Mouse (Mus musculus): ENCODE data around the gene Kctd12. TPM values are rescaled to one million over a fixed set of nuclear protein-coding genes. Genes with fewer than 3 reads are reported as not detected.

Gene Kctd12
- 6.4 and 7.0 TPM in 2 replicates for polyA plus RNA-seq (2015; fragmentation: Nextera tagmentation; extraction: Ambion mirVana)

- TF ChIP-seq CTCF (IDR thresholded peaks at IDR 0.05; ENCODE audit: low read depth), result peak; percentile 76
- peak within 1 kb of the TSS; percentile 64 for H3K4me3 ChIP-seq (ENCODE audit: low read depth, low read length)
- ATAC-seq, result peak; percentile 86
- peak within 1 kb of the TSS; percentile 80 for H3K27ac ChIP-seq (ENCODE audit: low read depth, low read length)
- H3K4me1 ChIP-seq (replicated peaks; ENCODE audit: control insufficient read depth, insufficient read depth, low read length), result peaks cover 7% of the 10 kb centered on the region; the same call in 1 of the 2 replicates
- H3K9me3 ChIP-seq (ENCODE audit: control insufficient read depth), result no peaks in the 10 kb centered on the region
- H3K9ac ChIP-seq (ENCODE audit: low read depth, low read length), result peak within 1 kb of the TSS; percentile 62
- H3K36me3 ChIP-seq (ENCODE audit: control insufficient read depth, insufficient read depth), result no peaks in the 10 kb centered on the region
- H3K4me2 ChIP-seq (replicated peaks; ENCODE audit: low read depth), result peak within 1 kb of the TSS; percentile 95
- peaks cover 7% of the 10 kb centered on the region; the same call in 1 of the 2 replicates for H3K27me3 ChIP-seq (replicated peaks; ENCODE audit: control insufficient read depth, insufficient read depth, low read length)
- 1% methylated on average over 55 of the region's 66 CpGs for WGBS
Observed at GRCm38 (mm10) chr14:102982627-102983540, at the start of gene Kctd12. Gene Kctd12 (minus strand): TSS chr14:102982637.

- no peak overlapping the region for H3K27ac ChIP-seq (ENCODE audit: low read depth, low read length)
- no peak overlapping the region for H3K4me3 ChIP-seq (ENCODE audit: low read depth, low read length)
- H3K36me3 ChIP-seq (ENCODE audit: control insufficient read depth, insufficient read depth), result no peaks in the 10 kb centered on the region
- H3K4me2 ChIP-seq (replicated peaks; ENCODE audit: low read depth), result no peak overlapping the region
- ATAC-seq, result no peak
- H3K9me3 ChIP-seq (ENCODE audit: control insufficient read depth), result no peaks in the 10 kb centered on the region
- 72% methylated on average over 2 of the region's 2 CpGs for WGBS
- H3K9ac ChIP-seq (ENCODE audit: low read depth, low read length), result no peak overlapping the region
- TF ChIP-seq CTCF (IDR thresholded peaks at IDR 0.05; ENCODE audit: low read depth), result no peak
- H3K4me1 ChIP-seq (replicated peaks; ENCODE audit: control insufficient read depth, insufficient read depth, low read length), result no peaks in the 10 kb centered on the region
- no peaks in the 10 kb centered on the region for H3K27me3 ChIP-seq (replicated peaks; ENCODE audit: control insufficient read depth, insufficient read depth, low read length)
Observed at GRCm38 (mm10) chr14:103029203-103029602, 46.8 kb upstream of the Kctd12 start.

GRCm38 (mm10) chr14:103020046-103020445 lies 37.6 kb upstream of the Kctd12 start:
- no peak for ATAC-seq
- H3K27me3 ChIP-seq (replicated peaks; ENCODE audit: control insufficient read depth, insufficient read depth, low read length), result no peaks in the 10 kb centered on the region
- no peaks in the 10 kb centered on the region for H3K4me1 ChIP-seq (replicated peaks; ENCODE audit: control insufficient read depth, insufficient read depth, low read length)
- no peak for TF ChIP-seq CTCF (IDR thresholded peaks at IDR 0.05; ENCODE audit: low read depth)
- WGBS, result 63% methylated on average over 2 of the region's 2 CpGs
- no peak overlapping the region for H3K4me2 ChIP-seq (replicated peaks; ENCODE audit: low read depth)
- no peak overlapping the region for H3K9ac ChIP-seq (ENCODE audit: low read depth, low read length)
- no peak overlapping the region for H3K4me3 ChIP-seq (ENCODE audit: low read depth, low read length)
- no peak overlapping the region for H3K27ac ChIP-seq (ENCODE audit: low read depth, low read length)
- H3K36me3 ChIP-seq (ENCODE audit: control insufficient read depth, insufficient read depth), result no peaks in the 10 kb centered on the region
- no peaks in the 10 kb centered on the region for H3K9me3 ChIP-seq (ENCODE audit: control insufficient read depth)

- H3K27me3 ChIP-seq (replicated peaks; ENCODE audit: control insufficient read depth, insufficient read depth, low read length), result no peaks in the 10 kb centered on the region
- no peaks in the 10 kb centered on the region for H3K36me3 ChIP-seq (ENCODE audit: control insufficient read depth, insufficient read depth)
- no peak for ATAC-seq
- no peaks in the 10 kb centered on the region for H3K9me3 ChIP-seq (ENCODE audit: control insufficient read depth)
- no peak overlapping the region for H3K27ac ChIP-seq (ENCODE audit: low read depth, low read length)
- WGBS, result 61% methylated on average over 5 of the region's 5 CpGs
- no peak overlapping the region for H3K4me3 ChIP-seq (ENCODE audit: low read depth, low read length)
- H3K4me1 ChIP-seq (replicated peaks; ENCODE audit: control insufficient read depth, insufficient read depth, low read length), result no peaks in the 10 kb centered on the region
- no peak overlapping the region for H3K9ac ChIP-seq (ENCODE audit: low read depth, low read length)
- TF ChIP-seq CTCF (IDR thresholded peaks at IDR 0.05; ENCODE audit: low read depth), result no peak
- H3K4me2 ChIP-seq (replicated peaks; ENCODE audit: low read depth), result no peak overlapping the region
Observed at GRCm38 (mm10) chr14:103017009-103017408, 34.6 kb upstream of the Kctd12 start.

GRCm38 (mm10) chr14:103012563-103013150 lies 30.2 kb upstream of the Kctd12 start:
- Histone ChIP-seq H3K27ac (ENCODE audit: low read depth, low read length) (no peak overlapping the region), H3K27me3 (replicated peaks; ENCODE audit: control insufficient read depth, insufficient read depth, low read length) (no peaks in the 10 kb centered on the region), H3K4me1 (replicated peaks; ENCODE audit: control insufficient read depth, insufficient read depth, low read length) (no peaks in the 10 kb centered on the region), H3K9me3 (ENCODE audit: control insufficient read depth) (no peaks in the 10 kb centered on the region), H3K4me2 (replicated peaks; ENCODE audit: low read depth) (no peak overlapping the region), H3K4me3 (ENCODE audit: low read depth, low read length) (no peak overlapping the region), H3K9ac (ENCODE audit: low read depth, low read length) (no peak overlapping the region), H3K36me3 (ENCODE audit: control insufficient read depth, insufficient read depth) (no peaks in the 10 kb centered on the region)
- peak; percentile 56; the same call in 1 of the 2 replicates for ATAC-seq
- TF ChIP-seq CTCF (IDR thresholded peaks at IDR 0.05; ENCODE audit: low read depth), result peak; percentile 88
- 25% methylated on average over 4 of the region's 4 CpGs for WGBS

GRCm38 (mm10) chr14:103011782-103012181 lies 29.3 kb upstream of the Kctd12 start:
- no peak overlapping the region for H3K4me3 ChIP-seq (ENCODE audit: low read depth, low read length)
- 30% methylated on average over 5 of the region's 5 CpGs for WGBS
- no peak for ATAC-seq
- no peaks in the 10 kb centered on the region for H3K4me1 ChIP-seq (replicated peaks; ENCODE audit: control insufficient read depth, insufficient read depth, low read length)
- no peaks in the 10 kb centered on the region for H3K36me3 ChIP-seq (ENCODE audit: control insufficient read depth, insufficient read depth)
- no peak overlapping the region for H3K27ac ChIP-seq (ENCODE audit: low read depth, low read length)
- no peak overlapping the region for H3K4me2 ChIP-seq (replicated peaks; ENCODE audit: low read depth)
- no peak overlapping the region for H3K9ac ChIP-seq (ENCODE audit: low read depth, low read length)
- peak; percentile 72 for TF ChIP-seq CTCF (IDR thresholded peaks at IDR 0.05; ENCODE audit: low read depth)
- H3K9me3 ChIP-seq (ENCODE audit: control insufficient read depth), result no peaks in the 10 kb centered on the region
- no peaks in the 10 kb centered on the region for H3K27me3 ChIP-seq (replicated peaks; ENCODE audit: control insufficient read depth, insufficient read depth, low read length)

All from intestine, postnatal 0 days (tissue).